Mouse (Mus musculus): ENCODE measurements around the gene Olfr288.

Olfr288 gene

GRCm38 (mm10) chr15:98165525-98165924 is 29.8 kb downstream of the Olfr288 start, which contains the start of gene Asb8:
Asb8 (minus strand) TSS chr15:98165625.
- DNase-seq = no peak

- no peak for DNase-seq
These were observed 32.8 kb downstream of the Olfr288 start for GRCm38 (mm10) chr15:98162561-98162960.

GRCm38 (mm10) chr15:98161026-98161805 is 34.1 kb downstream of the Olfr288 start:
- DNase-seq = no peak

- DNase-seq = no peak
These were observed 38.1 kb downstream of the Olfr288 start for GRCm38 (mm10) chr15:98157253-98157652.

GRCm38 (mm10) chr15:98155944-98156343 is 39.4 kb downstream of the Olfr288 start:
- no peak for DNase-seq

- no peak for DNase-seq
These were observed 40.1 kb downstream of the Olfr288 start for GRCm38 (mm10) chr15:98155272-98155671.

GRCm38 (mm10) chr15:98154631-98155030 is 40.7 kb downstream of the Olfr288 start:
- DNase-seq = no peak

- DNase-seq = no peak
These were observed 41.2 kb downstream of the Olfr288 start for GRCm38 (mm10) chr15:98154146-98154545.

GRCm38 (mm10) chr15:98153625-98154024 is 41.7 kb downstream of the Olfr288 start:
- DNase-seq = no peak

- DNase-seq = no peak
These were observed 42.4 kb downstream of the Olfr288 start for GRCm38 (mm10) chr15:98152916-98153315.

- DNase-seq = no peak
These were observed 46.2 kb downstream of the Olfr288 start for GRCm38 (mm10) chr15:98149166-98149602.

GRCm38 (mm10) chr15:98148356-98148755 is 47.0 kb downstream of the Olfr288 start:
- DNase-seq = no peak

- peak; percentile 96 for DNase-seq
These were observed 49.7 kb downstream of the Olfr288 start for GRCm38 (mm10) chr15:98145559-98146181.

- no peak for DNase-seq
These were observed 50.4 kb downstream of the Olfr288 start for GRCm38 (mm10) chr15:98144861-98145507.

- no peak for DNase-seq
These were observed 52.8 kb downstream of the Olfr288 start for GRCm38 (mm10) chr15:98142515-98142914.

- no peak for DNase-seq
These were observed 54.5 kb downstream of the Olfr288 start for GRCm38 (mm10) chr15:98140809-98141208.

GRCm38 (mm10) chr15:98139763-98140162 is 55.6 kb downstream of the Olfr288 start:
- DNase-seq = no peak

- DNase-seq = no peak
These were observed 58.5 kb downstream of the Olfr288 start for GRCm38 (mm10) chr15:98136871-98137270.

All from right cerebral cortex, adult 18-20 months (tissue).